Mouse (Mus musculus) heart, embryonic 15.5 days (tissue): Measurements from ENCODE around the gene Gm6526. TPM values are rescaled to one million over a fixed set of nuclear protein-coding genes. Genes with fewer than 3 reads are reported as not detected.
"Not testable (repeated sequence)": the region's sequence is repeated elsewhere in the genome, so short reads cannot be mapped to it uniquely, and the experiment has no call there.

Experiments used
- ATAC-seq: fragments of 200-750 bp; cut with Nextera tagmentation; replicated peaks from 2 replicates; pipeline ENCODE4 v1.8.0; 2017; ENCODE audit warnings: low read depth, moderate TSS enrichment; ENCODE audit not compliant: insufficient number of reproducible peaks, insufficient read depth, low FRiP score
- H3K27ac ChIP-seq: fragments of 300-500 bp; sonication (generic); 2 replicates; pipeline ENCODE4 v1.5.1; 2015; ENCODE audit warnings: mild to moderate bottlenecking, inconsistent platforms
- H3K27me3 ChIP-seq: fragments of 300-500 bp; sonication (generic); 2 replicates; pipeline ENCODE4 v1.6.1; 2015; ENCODE audit warnings: inconsistent platforms
- H3K36me3 ChIP-seq: fragments of 300-500 bp; sonication (generic); 2 replicates; pipeline ENCODE4 v1.6.1; 2015; ENCODE audit warnings: mild to moderate bottlenecking, inconsistent platforms
- H3K4me1 ChIP-seq: fragments of 300-500 bp; sonication (generic); replicated peaks from 2 replicates; pipeline ENCODE4 v1.6.1; 2015; ENCODE audit warnings: inconsistent platforms
- H3K4me2 ChIP-seq: fragments of 300-500 bp; sonication (generic); 2 replicates; pipeline ENCODE4 v1.6.1; 2015; ENCODE audit warnings: inconsistent platforms, mild to moderate bottlenecking, moderate library complexity
- H3K4me3 ChIP-seq: fragments of 300-500 bp; sonication (generic); 2 replicates; pipeline ENCODE4 v1.5.1; 2015; ENCODE audit warnings: mild to moderate bottlenecking, inconsistent platforms
- H3K9ac ChIP-seq: fragments of 300-500 bp; sonication (generic); 2 replicates; pipeline ENCODE4 v1.6.1; 2015; ENCODE audit warnings: mild to moderate bottlenecking, inconsistent platforms
- H3K9me3 ChIP-seq: fragments of 300-500 bp; sonication (generic); replicated peaks from 2 replicates; pipeline ENCODE4 v1.6.1; 2016; ENCODE audit warnings: inconsistent platforms
- WGBS: fragments of 180-500 bp; shearing (Covaris S2); methylation state at CpG from one replicate; pipeline ENCODE4 v1.1.7; 2015; ENCODE audit warnings: mixed read lengths; 5-methylcytosine and 5-hydroxymethylcytosine counted together
- polyA plus RNA-seq: library from polyadenylated mRNA; unstranded; fragments of >200 nt; fragmentation: Nextera tagmentation; extraction: Ambion mirVana; gene quantifications from 2 replicates; pipeline ENCODE4 v1.2.1, GENCODE M21; 2015

Gene Gm6526
- polyA plus RNA-seq = 0.10 TPM in 1 of 2 replicates, not detected in the other

- not testable (repeated sequence) for H3K9ac ChIP-seq, H3K9me3 ChIP-seq, H3K36me3 ChIP-seq, H3K4me1 ChIP-seq, H3K27me3 ChIP-seq, ATAC-seq, H3K27ac ChIP-seq, H3K4me2 ChIP-seq, H3K4me3 ChIP-seq
- 74% methylated on average over 4 of the region's 4 CpGs for WGBS
Observed at GRCm38 (mm10) chr14:43747566-43747965, at the start of gene Gm6526. TSS of gene Gm6526 (plus strand) at chr14:43747866.

- H3K4me2 ChIP-seq, H3K4me1 ChIP-seq, H3K9me3 ChIP-seq, H3K9ac ChIP-seq, H3K4me3 ChIP-seq, ATAC-seq, H3K27ac ChIP-seq, H3K27me3 ChIP-seq, H3K36me3 ChIP-seq: not testable (repeated sequence)
- 81% methylated on average over 1 of the region's 3 CpGs for WGBS
Observed at GRCm38 (mm10) chr14:43727385-43727784, 20.3 kb upstream of the Gm6526 start, which contains the start of gene Gm16506. TSS of gene Gm16506 (minus strand) at chr14:43727485.

- not testable (repeated sequence) for H3K27ac ChIP-seq, ATAC-seq, H3K4me2 ChIP-seq, H3K9ac ChIP-seq, H3K27me3 ChIP-seq, H3K36me3 ChIP-seq, H3K4me1 ChIP-seq, H3K9me3 ChIP-seq, H3K4me3 ChIP-seq
- 79% methylated on average over 3 of the region's 3 CpGs for WGBS
Observed at GRCm38 (mm10) chr14:43784645-43785044, 37.0 kb downstream of the Gm6526 start, which contains the start of gene Gm8180. TSS of gene Gm8180 (minus strand) at chr14:43784745.

GRCm38 (mm10) chr14:43793811-43794210, 46.1 kb downstream of the Gm6526 start:
- H3K4me2 ChIP-seq, H3K4me1 ChIP-seq, H3K4me3 ChIP-seq, H3K27ac ChIP-seq, ATAC-seq, H3K36me3 ChIP-seq, H3K27me3 ChIP-seq, H3K9ac ChIP-seq, H3K9me3 ChIP-seq: not testable (repeated sequence)
- WGBS = 56% methylated on average over 5 of the region's 5 CpGs

GRCm38 (mm10) chr14:43796069-43796904, 48.6 kb downstream of the Gm6526 start:
- Histone ChIP-seq H3K4me3 (peak overlapping the region; percentile 32), H3K27ac (no peak overlapping the region), H3K4me2 (peak overlapping the region; percentile 60), H3K36me3 (no peaks in the 10 kb centered on the region), H3K9ac (no peak overlapping the region), H3K27me3 (no peaks in the 10 kb centered on the region), H3K9me3 (no peaks in the 10 kb centered on the region), H3K4me1 (0 out of 2 replicates have a peak, but pooled peaks cover 4% of the 10 kb centered on the region)
- ATAC-seq = no peak
- 14% methylated on average over 14 of the region's 14 CpGs for WGBS

- Histone ChIP-seq H3K4me2 (peak overlapping the region; percentile 60), H3K4me3 (peak overlapping the region; percentile 32)
- not testable (repeated sequence) for H3K27me3 ChIP-seq, H3K9ac ChIP-seq, H3K9me3 ChIP-seq, H3K27ac ChIP-seq, H3K36me3 ChIP-seq, H3K4me1 ChIP-seq
- ATAC-seq = 0 out of 2 replicates have a peak, but pooled peaks have one; percentile 47
- WGBS = 9% methylated on average over 23 of the region's 23 CpGs
Observed at GRCm38 (mm10) chr14:43796905-43797470, 49.3 kb downstream of the Gm6526 start.

- ATAC-seq, H3K4me1 ChIP-seq: not testable (repeated sequence)
Observed at GRCm38 (mm10) chr14:43804435-43804834, 56.8 kb downstream of the Gm6526 start.

More at GRCm38 (mm10) chr14:43804435-43804834, 56.8 kb downstream of the Gm6526 start:
- H3K27me3 ChIP-seq, H3K4me2 ChIP-seq, H3K4me3 ChIP-seq, H3K36me3 ChIP-seq, H3K9me3 ChIP-seq, H3K9ac ChIP-seq, H3K27ac ChIP-seq: not testable (repeated sequence)
- WGBS = 12% methylated on average over 7 of the region's 7 CpGs

Other genes with a start within 250 kb of the Gm6526 start
- gene Gm5799, start 204.3 kb upstream of the Gm6526 start, polyA plus RNA-seq = not detected in 2 replicates
- gene Gm17654, start 168.7 kb upstream of the Gm6526 start, polyA plus RNA-seq = not detected in 2 replicates
- gene Gm10375, start 139.9 kb upstream of the Gm6526 start, polyA plus RNA-seq = not detected in 2 replicates
- not detected in 2 replicates for gene Gm8165, start 70.7 kb upstream of the Gm6526 start, polyA plus RNA-seq
- gene Gm7324, start 50.0 kb upstream of the Gm6526 start, polyA plus RNA-seq = 0.34 and 0.49 TPM in 2 replicates
- 0.09 TPM in 1 of 2 replicates, not detected in the other for gene Gm16506, start 20.4 kb upstream of the Gm6526 start, polyA plus RNA-seq
- not detected in 2 replicates for gene Gm8180, start 36.9 kb downstream of the Gm6526 start, polyA plus RNA-seq
- gene Ear1, start 127.7 kb downstream of the Gm6526 start, polyA plus RNA-seq = not detected in 2 replicates
- gene Ear10, start 175.7 kb downstream of the Gm6526 start, polyA plus RNA-seq = not detected in 2 replicates
- gene Gm8113, start 177.5 kb downstream of the Gm6526 start, polyA plus RNA-seq = 26.1 and 28.5 TPM in 2 replicates
- gene Ang5, start 209.2 kb downstream of the Gm6526 start, polyA plus RNA-seq = not detected in 2 replicates